Mouse (Mus musculus) brain, embryonic 14.5 days (tissue): Measurements from ENCODE around the gene Bcl3.

Experiments
- CTCF ChIP-seq: fragments of 200-500 bp; IDR thresholded peaks from 2 replicates; pipeline ENCODE4 v1.5.1; 2012; ENCODE audit warnings: inconsistent platforms, mild to moderate bottlenecking, moderate library complexity, borderline replicate concordance; ENCODE audit not compliant: insufficient read depth, insufficient read length; ENCODE audit errors: extremely low read depth
- POLR2A ChIP-seq: fragments of 200-500 bp; IDR thresholded peaks from 2 replicates; pipeline ENCODE4 v1.6.1; 2012; ENCODE audit warnings: mild to moderate bottlenecking, inconsistent platforms, borderline replicate concordance; ENCODE audit not compliant: poor library complexity, insufficient read depth, insufficient read length, severe bottlenecking; ENCODE audit errors: extremely low read depth

GRCm38 (mm10) chr7:19840936-19841335, 18.4 kb upstream of the Bcl3 start:
- no peak for TF ChIP-seq CTCF
- no peak for TF ChIP-seq POLR2A
